Mouse (Mus musculus): ENCODE data around the gene Gm20517. TPM values are rescaled to one million over a fixed set of nuclear protein-coding genes. Genes with fewer than 3 reads are reported as not detected.
"Not testable (repeated sequence)": the region's sequence is repeated elsewhere in the genome, so short reads cannot be mapped to it uniquely, and the experiment has no call there.

Gm20517 gene
- polyA plus RNA-seq, 1 experiment from 2014 or later: 1.8 TPM

DNA sequence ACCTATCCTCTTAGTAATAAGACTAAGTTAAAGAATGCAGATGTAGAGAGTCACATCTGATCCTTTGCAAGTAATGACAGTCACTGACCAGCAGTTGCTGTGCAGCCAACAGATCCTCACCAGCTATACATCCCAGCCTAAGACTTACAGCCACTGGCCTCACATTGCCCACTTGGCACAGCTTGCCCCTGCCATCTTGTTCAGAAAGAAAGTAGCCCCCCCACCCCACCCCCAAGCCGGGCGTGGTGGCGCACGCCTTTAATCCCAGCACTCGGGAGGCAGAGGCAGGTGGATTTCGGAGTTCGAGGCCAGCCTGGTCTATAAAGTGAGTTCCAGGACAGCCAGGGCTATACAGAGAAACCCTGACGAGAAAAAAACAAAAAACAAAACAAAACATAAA, 43.0 kb downstream of the Gm20517 start:
- peaks cover 30% of the 10 kb centered on the region for H3K36me3 ChIP-seq (ENCODE audit: control insufficient read depth, insufficient read depth, low read length)
- H3K4me1 ChIP-seq (ENCODE audit: control insufficient read depth, insufficient read depth, low read length); H3K4me3 ChIP-seq (ENCODE audit: low read depth, low read length); H3K9ac ChIP-seq (ENCODE audit: low read length); ATAC-seq; H3K27me3 ChIP-seq (replicated peaks; ENCODE audit: control insufficient read depth, insufficient read depth, low read length); H3K9me3 ChIP-seq (replicated peaks; ENCODE audit: control insufficient read depth, low read length); H3K27ac ChIP-seq (ENCODE audit: low read depth, low read length); DNase-seq (ENCODE audit: low spot score); H3K4me2 ChIP-seq (ENCODE audit: low read length): not testable (repeated sequence)
- 94% methylated on average over 8 of the region's 8 CpGs for WGBS

DNA sequence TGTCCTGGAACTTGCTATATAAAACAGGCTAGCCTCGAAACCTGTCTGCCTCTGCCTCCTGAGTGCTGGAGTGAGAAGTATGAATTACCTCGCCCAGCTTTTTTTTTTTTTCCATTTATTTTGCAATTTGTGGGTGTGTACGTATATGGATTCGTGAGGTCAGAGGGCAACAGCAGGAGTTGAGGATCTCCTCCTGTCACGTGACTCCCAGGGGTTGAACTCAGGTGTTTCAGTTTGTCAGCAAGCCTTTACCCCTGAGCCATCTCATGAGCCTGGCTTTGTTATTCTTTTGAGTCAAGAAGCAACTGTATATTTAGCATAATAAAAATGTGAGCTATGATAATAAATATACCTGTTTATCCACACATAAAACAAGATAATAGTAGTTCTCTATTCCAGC, 44.3 kb downstream of the Gm20517 start:
- WGBS: 88% methylated on average over 5 of the region's 5 CpGs

DNA sequence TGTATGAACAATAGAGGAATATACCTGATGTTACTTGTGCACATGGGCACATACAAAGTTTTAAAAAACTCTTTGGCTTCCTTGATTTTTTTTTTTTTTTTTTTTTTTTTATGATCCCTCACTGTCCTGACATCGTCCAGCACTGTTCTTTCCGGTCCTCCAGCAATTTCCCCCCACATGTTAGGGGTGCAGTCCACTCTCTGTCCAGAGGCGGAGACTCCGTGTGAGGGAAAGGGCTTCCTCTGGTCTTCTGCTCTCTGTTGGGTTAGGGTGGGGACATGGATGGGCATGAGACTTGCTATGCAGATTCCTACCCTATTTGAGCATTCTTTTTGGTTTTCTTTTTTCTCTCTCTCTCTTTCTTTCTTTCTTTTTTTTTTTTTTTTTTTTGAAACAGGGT, 46.5 kb downstream of the Gm20517 start:
- no peaks in the 10 kb centered on the region for H3K27me3 ChIP-seq (replicated peaks; ENCODE audit: control insufficient read depth, insufficient read depth, low read length)
- H3K9ac ChIP-seq (ENCODE audit: low read length): no peak overlapping the region
- H3K36me3 ChIP-seq (ENCODE audit: control insufficient read depth, insufficient read depth, low read length): peaks cover 22% of the 10 kb centered on the region
- ATAC-seq (no peak), DNase-seq (ENCODE audit: low spot score) (no peak)
- H3K4me3 ChIP-seq (ENCODE audit: low read depth, low read length): no peak overlapping the region
- no peak overlapping the region for H3K27ac ChIP-seq (ENCODE audit: low read depth, low read length)
- H3K9me3 ChIP-seq (replicated peaks; ENCODE audit: control insufficient read depth, low read length): no peaks in the 10 kb centered on the region
- H3K4me1 ChIP-seq (ENCODE audit: control insufficient read depth, insufficient read depth, low read length): no peaks in the 10 kb centered on the region
- H3K4me2 ChIP-seq (ENCODE audit: low read length): no peak overlapping the region
- WGBS: 84% methylated on average over 4 of the region's 4 CpGs

More for the DNA sequence above, 44.3 kb downstream of the Gm20517 start:
- H3K36me3 ChIP-seq (ENCODE audit: control insufficient read depth, insufficient read depth, low read length): peaks cover 24% of the 10 kb centered on the region
- no peak overlapping the region for H3K4me2 ChIP-seq (ENCODE audit: low read length)
- no peaks in the 10 kb centered on the region for H3K9me3 ChIP-seq (replicated peaks; ENCODE audit: control insufficient read depth, low read length)
- no peak overlapping the region for H3K9ac ChIP-seq (ENCODE audit: low read length)
- H3K4me3 ChIP-seq (ENCODE audit: low read depth, low read length): no peak overlapping the region
- DNase-seq (ENCODE audit: low spot score) (no peak), ATAC-seq (no peak)
- H3K4me1 ChIP-seq (ENCODE audit: control insufficient read depth, insufficient read depth, low read length): no peaks in the 10 kb centered on the region
- no peak overlapping the region for H3K27ac ChIP-seq (ENCODE audit: low read depth, low read length)
- H3K27me3 ChIP-seq (replicated peaks; ENCODE audit: control insufficient read depth, insufficient read depth, low read length): no peaks in the 10 kb centered on the region

DNA sequence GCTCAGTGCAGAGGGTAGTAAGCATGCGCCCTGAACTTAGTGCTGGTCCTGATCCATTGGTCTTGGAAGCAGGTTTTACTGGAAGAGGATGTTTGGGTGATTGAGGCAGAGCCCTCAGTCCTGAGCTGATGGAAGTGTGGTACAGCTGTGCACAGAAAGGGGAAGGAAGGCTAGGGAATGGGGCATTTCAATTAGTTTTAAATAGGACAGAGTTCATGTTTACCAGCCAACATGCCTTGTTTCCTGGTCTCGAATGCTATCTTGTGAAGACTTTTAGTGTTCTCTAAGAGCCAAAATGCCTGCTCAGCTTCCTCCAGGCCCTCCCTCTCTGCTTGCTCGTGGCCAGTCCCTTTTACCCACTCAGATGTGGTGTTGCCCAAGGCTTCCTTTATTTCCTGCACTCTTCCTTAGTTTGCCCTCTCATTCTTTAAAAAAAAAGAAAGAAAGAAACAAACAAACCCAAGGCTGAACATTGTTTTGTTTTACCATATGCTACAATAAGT, 47.4 kb downstream of the Gm20517 start:
- H3K9me3 ChIP-seq (replicated peaks; ENCODE audit: control insufficient read depth, low read length): no peaks in the 10 kb centered on the region
- H3K9ac ChIP-seq (ENCODE audit: low read length): no peak overlapping the region
- no peak overlapping the region for H3K27ac ChIP-seq (ENCODE audit: low read depth, low read length)
- no peak for ATAC-seq
- H3K4me1 ChIP-seq (ENCODE audit: control insufficient read depth, insufficient read depth, low read length): no peaks in the 10 kb centered on the region
- H3K36me3 ChIP-seq (ENCODE audit: control insufficient read depth, insufficient read depth, low read length): peaks cover 17% of the 10 kb centered on the region
- DNase-seq (ENCODE audit: low spot score): no peak
- WGBS: 82% methylated on average over 3 of the region's 3 CpGs
- no peak overlapping the region for H3K4me2 ChIP-seq (ENCODE audit: low read length)
- H3K27me3 ChIP-seq (replicated peaks; ENCODE audit: control insufficient read depth, insufficient read depth, low read length): no peaks in the 10 kb centered on the region
- no peak overlapping the region for H3K4me3 ChIP-seq (ENCODE audit: low read depth, low read length)

DNA sequence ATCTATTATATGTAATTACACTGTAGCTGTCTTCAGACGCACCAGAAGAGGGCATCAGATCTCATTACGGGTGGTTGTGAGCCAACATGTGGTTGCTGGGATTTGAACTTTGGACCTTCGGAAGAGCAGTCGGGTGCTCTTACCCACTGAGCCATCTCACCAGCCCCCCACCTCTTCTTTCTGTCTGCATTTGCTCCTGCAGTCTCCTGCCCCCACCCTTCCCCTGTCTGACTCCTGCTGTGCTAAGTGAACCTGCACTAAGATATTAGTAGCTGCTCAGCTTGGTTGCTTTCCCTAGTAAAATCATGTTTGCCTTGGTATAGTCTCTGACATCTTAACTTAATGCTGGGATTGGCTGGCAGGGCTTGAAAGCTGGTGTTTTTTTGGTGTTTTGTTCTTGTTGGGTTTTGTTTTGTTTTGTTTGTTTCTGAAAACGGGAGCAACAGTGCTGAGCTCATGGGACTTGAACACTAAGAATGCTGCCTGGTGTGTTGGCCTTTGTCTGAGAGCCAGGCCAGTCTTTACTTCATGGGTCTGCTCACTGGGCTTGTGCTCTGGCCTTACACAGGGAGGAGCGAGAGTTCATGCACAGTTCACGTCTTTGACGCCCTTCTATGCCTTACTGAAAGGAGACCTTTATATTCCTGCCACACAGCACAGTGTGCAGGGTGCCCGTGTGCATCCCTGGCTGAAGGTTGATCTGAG, 51.8 kb downstream of the Gm20517 start:
- peak; percentile 40; the same call in 1 of the 2 replicates for ATAC-seq

DNA sequence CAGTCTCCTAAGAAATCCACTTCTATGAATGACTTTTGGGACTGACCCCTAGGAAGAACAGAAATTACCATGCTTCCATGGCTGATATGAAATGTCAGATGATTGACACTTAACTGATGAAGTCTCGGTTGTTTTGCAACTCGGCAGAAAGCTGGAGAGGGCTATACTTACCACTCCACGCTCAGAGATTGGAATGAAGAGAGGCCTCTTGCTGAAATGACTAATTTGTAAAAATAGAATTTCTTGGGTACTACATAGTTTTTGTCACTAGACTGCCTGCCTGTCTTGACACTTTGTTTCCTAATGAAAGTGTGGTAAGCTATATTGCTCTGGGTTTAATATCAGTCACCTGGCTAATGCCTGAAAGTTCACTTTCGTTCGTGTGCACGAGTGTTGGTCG, 53.1 kb downstream of the Gm20517 start:
- no peak for DNase-seq (ENCODE audit: low spot score)
- WGBS: 83% methylated on average over 7 of the region's 7 CpGs
- Histone ChIP-seq H3K4me3 (ENCODE audit: low read depth, low read length) (no peak overlapping the region), H3K27me3 (replicated peaks; ENCODE audit: control insufficient read depth, insufficient read depth, low read length) (no peaks in the 10 kb centered on the region), H3K27ac (ENCODE audit: low read depth, low read length) (no peak overlapping the region), H3K4me1 (ENCODE audit: control insufficient read depth, insufficient read depth, low read length) (no peaks in the 10 kb centered on the region), H3K9me3 (replicated peaks; ENCODE audit: control insufficient read depth, low read length) (no peaks in the 10 kb centered on the region), H3K36me3 (ENCODE audit: control insufficient read depth, insufficient read depth, low read length) (no peaks in the 10 kb centered on the region), H3K9ac (ENCODE audit: low read length) (no peak overlapping the region), H3K4me2 (ENCODE audit: low read length) (no peak overlapping the region)
- ATAC-seq: no peak

More for the DNA sequence above, 51.8 kb downstream of the Gm20517 start:
- Histone ChIP-seq H3K27ac (ENCODE audit: low read depth, low read length) (no peak overlapping the region), H3K4me1 (ENCODE audit: control insufficient read depth, insufficient read depth, low read length) (no peaks in the 10 kb centered on the region), H3K36me3 (ENCODE audit: control insufficient read depth, insufficient read depth, low read length) (no peaks in the 10 kb centered on the region), H3K4me3 (ENCODE audit: low read depth, low read length) (no peak overlapping the region), H3K4me2 (ENCODE audit: low read length) (no peak overlapping the region), H3K27me3 (replicated peaks; ENCODE audit: control insufficient read depth, insufficient read depth, low read length) (no peaks in the 10 kb centered on the region), H3K9me3 (replicated peaks; ENCODE audit: control insufficient read depth, low read length) (no peaks in the 10 kb centered on the region), H3K9ac (ENCODE audit: low read length) (no peak overlapping the region)
- 18% methylated on average over 9 of the region's 9 CpGs for WGBS
- DNase-seq (ENCODE audit: low spot score): peak; percentile 33

DNA sequence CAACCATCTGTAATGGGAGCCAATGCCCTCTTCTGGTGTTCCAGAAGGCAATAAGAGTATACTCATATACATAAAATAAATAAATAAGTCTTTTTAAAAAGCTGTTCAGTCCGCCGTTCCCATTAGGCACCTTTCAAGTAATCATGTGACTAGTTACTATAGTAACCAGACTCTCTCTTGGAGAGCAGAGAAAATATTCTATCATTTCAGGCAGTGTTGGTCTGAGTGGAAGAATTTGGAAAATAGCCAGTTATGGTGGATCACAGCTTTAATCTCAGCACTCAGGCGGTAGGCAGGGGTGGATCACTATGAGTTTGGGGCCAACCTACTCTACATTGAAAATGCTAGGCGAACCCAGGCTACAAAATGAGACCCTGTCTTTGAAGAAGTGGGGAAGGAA, 57.8 kb downstream of the Gm20517 start:
- no peak overlapping the region for H3K27ac ChIP-seq (ENCODE audit: low read depth, low read length)
- peak; percentile 71 for DNase-seq (ENCODE audit: low spot score)
- WGBS: 47% methylated on average over 4 of the region's 4 CpGs
- H3K4me2 ChIP-seq (ENCODE audit: low read length): no peak overlapping the region
- peaks cover 14% of the 10 kb centered on the region for H3K27me3 ChIP-seq (replicated peaks; ENCODE audit: control insufficient read depth, insufficient read depth, low read length)
- no peak overlapping the region for H3K4me3 ChIP-seq (ENCODE audit: low read depth, low read length)
- H3K9ac ChIP-seq (ENCODE audit: low read length): no peak overlapping the region
- ATAC-seq: peak; percentile 53; the same call in 1 of the 2 replicates
- H3K9me3 ChIP-seq (replicated peaks; ENCODE audit: control insufficient read depth, low read length): no peaks in the 10 kb centered on the region
- H3K36me3 ChIP-seq (ENCODE audit: control insufficient read depth, insufficient read depth, low read length): peaks cover 15% of the 10 kb centered on the region
- peaks cover 4% of the 10 kb centered on the region; the same call in 1 of the 2 replicates for H3K4me1 ChIP-seq (ENCODE audit: control insufficient read depth, insufficient read depth, low read length)

DNA sequence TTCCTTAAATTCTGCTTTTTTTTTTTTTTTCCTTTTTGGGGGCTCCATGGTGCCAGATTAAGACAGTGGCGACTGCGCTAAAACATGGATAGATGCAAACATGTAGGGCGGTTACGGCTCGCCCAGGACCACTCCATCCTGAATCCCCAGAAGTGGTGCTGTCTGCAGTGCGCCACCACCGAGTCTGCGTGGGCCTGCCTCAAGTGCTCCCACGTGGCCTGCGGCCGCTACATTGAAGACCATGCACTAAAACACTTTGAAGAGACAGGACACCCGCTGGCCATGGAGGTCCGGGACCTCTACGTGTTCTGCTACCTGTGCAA, 60.6 kb downstream of the Gm20517 start:
- Histone ChIP-seq H3K4me1 (ENCODE audit: control insufficient read depth, insufficient read depth, low read length) (peaks cover 4% of the 10 kb centered on the region; the same call in 1 of the 2 replicates), H3K4me3 (ENCODE audit: low read depth, low read length) (peak overlapping the region; percentile 26), H3K4me2 (ENCODE audit: low read length) (peak overlapping the region; percentile 47), H3K27me3 (replicated peaks; ENCODE audit: control insufficient read depth, insufficient read depth, low read length) (peaks cover 14% of the 10 kb centered on the region), H3K36me3 (ENCODE audit: control insufficient read depth, insufficient read depth, low read length) (peaks cover 33% of the 10 kb centered on the region), H3K9me3 (replicated peaks; ENCODE audit: control insufficient read depth, low read length) (no peaks in the 10 kb centered on the region), H3K9ac (ENCODE audit: low read length) (peak overlapping the region; percentile 43; the same call in 1 of the 2 replicates), H3K27ac (ENCODE audit: low read depth, low read length) (no peak overlapping the region)
- ATAC-seq (no peak), DNase-seq (ENCODE audit: low spot score) (no peak)
- WGBS: 15% methylated on average over 14 of the region's 14 CpGs

DNA sequence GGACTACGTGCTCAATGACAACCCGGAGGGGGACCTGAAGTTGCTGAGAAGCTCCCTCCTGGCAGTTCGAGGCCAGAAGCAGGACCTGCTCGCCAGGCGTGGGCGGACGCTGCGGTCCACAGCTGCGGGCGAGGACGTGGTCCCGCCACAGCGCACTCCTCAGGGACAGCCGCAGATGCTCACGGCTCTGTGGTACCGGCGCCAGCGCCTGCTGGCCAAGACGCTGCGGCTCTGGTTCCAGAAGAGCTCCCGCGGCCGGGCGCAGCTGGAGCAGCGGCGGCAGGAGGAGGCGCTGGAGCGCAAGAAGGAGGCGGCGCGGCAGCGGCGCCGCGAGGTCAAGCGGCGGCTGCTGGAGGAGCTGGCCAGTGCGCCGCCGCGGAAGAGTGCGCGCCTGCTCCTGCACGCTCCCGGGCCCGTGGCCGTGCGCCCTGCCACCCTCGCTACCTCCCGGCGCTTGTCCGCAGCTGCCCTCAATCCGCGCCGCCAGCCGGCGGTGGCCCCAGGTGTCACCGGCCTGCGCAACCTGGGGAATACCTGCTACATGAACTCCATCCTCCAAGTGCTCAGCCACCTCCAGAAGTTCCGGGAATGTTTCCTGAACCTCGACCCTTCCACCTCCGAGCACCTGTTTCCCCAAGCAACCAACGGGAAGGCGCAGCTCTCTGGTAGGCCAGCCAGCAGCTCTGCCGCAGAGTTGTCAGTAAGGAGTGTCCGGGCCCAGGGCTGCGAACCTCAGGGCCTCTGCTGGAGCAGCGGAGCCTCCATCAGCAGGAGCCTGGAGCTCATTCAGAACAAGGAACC, 61.1 kb downstream of the Gm20517 start:
- peak overlapping the region; percentile 47 for H3K4me2 ChIP-seq (ENCODE audit: low read length)
- H3K27ac ChIP-seq (ENCODE audit: low read depth, low read length): no peak overlapping the region
- peak overlapping the region; percentile 26 for H3K4me3 ChIP-seq (ENCODE audit: low read depth, low read length)
- peaks cover 36% of the 10 kb centered on the region for H3K36me3 ChIP-seq (ENCODE audit: control insufficient read depth, insufficient read depth, low read length)
- H3K4me1 ChIP-seq (ENCODE audit: control insufficient read depth, insufficient read depth, low read length): peaks cover 4% of the 10 kb centered on the region; the same call in 1 of the 2 replicates
- no peaks in the 10 kb centered on the region for H3K9me3 ChIP-seq (replicated peaks; ENCODE audit: control insufficient read depth, low read length)
- ATAC-seq (peak; percentile 47), DNase-seq (ENCODE audit: low spot score) (peak; percentile 46)
- H3K9ac ChIP-seq (ENCODE audit: low read length): peak overlapping the region; percentile 43
- peaks cover 14% of the 10 kb centered on the region for H3K27me3 ChIP-seq (replicated peaks; ENCODE audit: control insufficient read depth, insufficient read depth, low read length)
- 5% methylated on average over 68 of the region's 68 CpGs for WGBS
